In the genomic region with DNA sequence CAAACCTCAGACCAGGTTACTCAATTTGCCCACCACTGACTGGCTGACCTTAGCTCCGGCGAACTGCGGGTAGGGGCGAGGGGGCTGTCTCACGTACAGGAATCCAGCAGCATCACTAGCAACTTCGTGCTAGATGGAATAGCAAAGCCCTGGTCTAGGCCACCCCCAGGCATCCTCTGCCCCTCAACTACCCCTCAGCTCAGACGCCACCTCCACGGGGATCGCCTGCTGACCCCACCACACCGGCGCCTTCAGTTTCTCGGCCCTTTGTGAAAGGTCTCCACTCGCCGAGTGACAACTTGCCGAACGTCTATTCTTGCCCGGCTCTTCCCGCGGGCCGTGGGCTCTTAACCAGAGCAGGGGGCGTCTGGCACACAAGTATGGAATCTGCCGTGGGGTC, we compare ENCODE assay signal across 8 mouse cellular contexts. TPM values are rescaled to one million over a fixed set of nuclear protein-coding genes. Genes with fewer than 3 reads are reported as not detected.
DNase-seq lines count a peak whose midpoint lies in the region; ATAC-seq and TF ChIP-seq lines count a peak whose summit lies in the region.

No protein-coding gene starts in this region.

- intact Hi-C loops in left cerebral cortex, adult 2 months (cut with DNase I): loop anchor here (2.0 to 10.0 kb wide), 3 partner anchors 59 to 289 kb away; a partner anchor contains a TSS
- intact Hi-C loops in left cerebral cortex, postnatal 14 days (cut with DNase I): loop anchor here (2.0 to 5.0 kb wide), 3 partner anchors 61 to 166 kb away; a partner anchor contains a TSS
- intact Hi-C loops in left cerebral cortex, postnatal 36 days (cut with DNase I): loop anchor here (5.0 kb wide), 1 partner anchor 61 kb away; a partner anchor contains a TSS

- TF ChIP-seq POLR2A in cortical plate, adult 2 months (IDR thresholded peaks at IDR 0.05; ENCODE audit: extremely low read depth, insufficient read depth, low read length): no peak

- peak overlapping the region; percentile 66 for H3K4me3 ChIP-seq in left cerebral cortex, adult 2 months
- peak overlapping the region; percentile 76 for H3K4me3 ChIP-seq in cortical plate, adult 2 months (ENCODE audit: insufficient read depth, low read length)
- peak overlapping the region; percentile 74 for H3K4me3 ChIP-seq in hindbrain, embryonic 13.5 days
- H3K4me3 ChIP-seq in midbrain, embryonic 15.5 days: peak overlapping the region; percentile 81

- no peak; the same call in none of the 2 replicates for ATAC-seq in hindbrain, embryonic 13.5 days (ENCODE audit: low FRiP score)
- peak; percentile 5; the same call in 1 of the 2 replicates for ATAC-seq in midbrain, embryonic 15.5 days (replicated peaks)

- H3K4me1 ChIP-seq in cortical plate, adult 2 months (ENCODE audit: control insufficient read depth, insufficient read depth, low read length): peaks cover 2% of the 10 kb centered on the region; the same call in 1 of the 2 replicates
- peaks cover 14% of the 10 kb centered on the region for H3K4me1 ChIP-seq in hindbrain, embryonic 13.5 days (replicated peaks)
- H3K4me1 ChIP-seq in midbrain, embryonic 15.5 days: peaks cover 11% of the 10 kb centered on the region

- peak overlapping the region; percentile 88 for H3K4me2 ChIP-seq in hindbrain, embryonic 13.5 days
- peak overlapping the region; percentile 77 for H3K4me2 ChIP-seq in midbrain, embryonic 15.5 days

- TF ChIP-seq CTCF in left cerebral cortex, adult 2 months (IDR thresholded peaks at IDR 0.05): no peak
- TF ChIP-seq CTCF in cortical plate, adult 2 months (IDR thresholded peaks at IDR 0.05; ENCODE audit: extremely low read depth, insufficient read depth, low read length): no peak

- no peaks in the 10 kb centered on the region for H3K27me3 ChIP-seq in hindbrain, embryonic 13.5 days
- H3K27me3 ChIP-seq in midbrain, embryonic 15.5 days (replicated peaks): no peaks in the 10 kb centered on the region

- no peak for DNase-seq in left cerebral cortex, adult 2 months (ENCODE audit: extremely low spot score in 1 of 2, low spot score in 2 of 2)
- DNase-seq in left cerebral cortex, postnatal 14 days (ENCODE audit: low spot score in 2 of 2): no peak
- DNase-seq in left cerebral cortex, adult 9 months (ENCODE audit: low spot score in 2 of 2): no peak
- no peak for DNase-seq in left cerebral cortex, postnatal 36 days (ENCODE audit: low spot score in 2 of 2)
- no peak for DNase-seq in c-Kit-positive CD71-positive TER-119-positive erythroid progenitor cells, embryonic 14.5 days (ENCODE audit: low spot score)

- peak overlapping the region; percentile 63 for H3K27ac ChIP-seq in left cerebral cortex, adult 2 months
- no peak overlapping the region for H3K27ac ChIP-seq in cortical plate, adult 2 months (ENCODE audit: insufficient read depth, low read length)
- peak overlapping the region; percentile 89 for H3K27ac ChIP-seq in hindbrain, embryonic 13.5 days
- H3K27ac ChIP-seq in midbrain, embryonic 15.5 days: peak overlapping the region; percentile 82

- under 1% methylated on average over 22 of the region's 22 CpGs for WGBS in hindbrain, embryonic 13.5 days
- WGBS in midbrain, embryonic 15.5 days: under 1% methylated on average over 22 of the region's 22 CpGs

- H3K9me3 ChIP-seq in hindbrain, embryonic 13.5 days: no peaks in the 10 kb centered on the region
- no peaks in the 10 kb centered on the region for H3K9me3 ChIP-seq in midbrain, embryonic 15.5 days

- H3K9ac ChIP-seq in hindbrain, embryonic 13.5 days: peak overlapping the region; percentile 89
- peak overlapping the region; percentile 69 for H3K9ac ChIP-seq in midbrain, embryonic 15.5 days

- H3K36me3 ChIP-seq in hindbrain, embryonic 13.5 days: no peaks in the 10 kb centered on the region
- H3K36me3 ChIP-seq in midbrain, embryonic 15.5 days (replicated peaks): no peaks in the 10 kb centered on the region

RNA-seq across cellular contexts. Expression of a gene that starts 0.6 kb away (rescaled TPM):
- 10 to 100 TPM; 14.9 to 16.5 TPM for total RNA-seq in left cerebral cortex, adult 2 months (2021)
- 10 to 100 TPM in 1 of 2 experiments, 1 to 10 TPM in 1; 9.5 to 10.5 TPM for total RNA-seq in left cerebral cortex, postnatal 14 days (2021)
- polyA plus RNA-seq in cortical plate, adult 2 months (2012; rRNA removed): 16.0 and 22.2 TPM in 2 replicates
- 21.2 and 22.5 TPM in 2 replicates for polyA plus RNA-seq in hindbrain, embryonic 13.5 days (2015; fragmentation: Nextera tagmentation; extraction: Ambion mirVana)
- polyA plus RNA-seq in midbrain, embryonic 15.5 days (2015; fragmentation: Nextera tagmentation; extraction: Ambion mirVana): 18.7 and 19.2 TPM in 2 replicates
- total RNA-seq in left cerebral cortex, postnatal 36 days (2021): 10 to 100 TPM; 14.3 to 18.3 TPM

RNA-seq across cellular contexts. Expression of a gene that starts 16.5 kb away (rescaled TPM):
- not detected for total RNA-seq in left cerebral cortex, adult 2 months (2021)
- not detected for total RNA-seq in left cerebral cortex, postnatal 14 days (2021)
- not detected in 2 replicates for polyA plus RNA-seq in cortical plate, adult 2 months (2012; rRNA removed)
- not detected in 2 replicates for polyA plus RNA-seq in hindbrain, embryonic 13.5 days (2015; fragmentation: Nextera tagmentation; extraction: Ambion mirVana)
- polyA plus RNA-seq in midbrain, embryonic 15.5 days (2015; fragmentation: Nextera tagmentation; extraction: Ambion mirVana): not detected in 2 replicates
- total RNA-seq in left cerebral cortex, postnatal 36 days (2021): not detected

RNA-seq across cellular contexts. Expression of a gene that starts 40.9 kb away (rescaled TPM):
- total RNA-seq in left cerebral cortex, adult 2 months (2021): not detected
- total RNA-seq in left cerebral cortex, postnatal 14 days (2021): not detected
- 0.08 TPM in 1 of 2 replicates, not detected in the other for polyA plus RNA-seq in cortical plate, adult 2 months (2012; rRNA removed)
- polyA plus RNA-seq in hindbrain, embryonic 13.5 days (2015; fragmentation: Nextera tagmentation; extraction: Ambion mirVana): not detected in 2 replicates
- polyA plus RNA-seq in midbrain, embryonic 15.5 days (2015; fragmentation: Nextera tagmentation; extraction: Ambion mirVana): not detected in 2 replicates
- not detected for total RNA-seq in left cerebral cortex, postnatal 36 days (2021)

RNA-seq across cellular contexts. Expression of a gene that starts 51.9 kb away (rescaled TPM):
- under 1 TPM; 0.32 to 0.58 TPM for total RNA-seq in left cerebral cortex, adult 2 months (2021)
- under 1 TPM in 1 of 2 experiments, not detected in 1; 0.24 TPM for total RNA-seq in left cerebral cortex, postnatal 14 days (2021)
- polyA plus RNA-seq in cortical plate, adult 2 months (2012; rRNA removed): 0.35 and 0.68 TPM in 2 replicates
- 0.06 and 0.08 TPM in 2 replicates for polyA plus RNA-seq in hindbrain, embryonic 13.5 days (2015; fragmentation: Nextera tagmentation; extraction: Ambion mirVana)
- 0.42 TPM in 1 of 2 replicates, not detected in the other for polyA plus RNA-seq in midbrain, embryonic 15.5 days (2015; fragmentation: Nextera tagmentation; extraction: Ambion mirVana)
- total RNA-seq in left cerebral cortex, postnatal 36 days (2021): under 1 TPM; 0.27 to 0.66 TPM

RNA-seq across cellular contexts. Expression of a gene that starts 57.2 kb away (rescaled TPM):
- not detected for total RNA-seq in left cerebral cortex, adult 2 months (2021)
- not detected for total RNA-seq in left cerebral cortex, postnatal 14 days (2021)
- not detected in 2 replicates for polyA plus RNA-seq in cortical plate, adult 2 months (2012; rRNA removed)
- 0.45 and 0.56 TPM in 2 replicates for polyA plus RNA-seq in hindbrain, embryonic 13.5 days (2015; fragmentation: Nextera tagmentation; extraction: Ambion mirVana)
- polyA plus RNA-seq in midbrain, embryonic 15.5 days (2015; fragmentation: Nextera tagmentation; extraction: Ambion mirVana): 0.19 and 0.30 TPM in 2 replicates
- total RNA-seq in left cerebral cortex, postnatal 36 days (2021): under 1 TPM in 1 of 2 experiments, not detected in 1; 0.47 TPM
